Comparison of ENCODE assay signal across 19 mouse cellular contexts in genomic region chr7:3284604-3285003, GRCm38 (mm10). TPM values are rescaled to one million over a fixed set of nuclear protein-coding genes. Genes with fewer than 3 reads are reported as not detected.
"Had no signal": no experiment of that assay in that cellular context is flagged by ENCODE, and none has a peak within 500 bp of the region (broad histone marks: within the 10 kb centered on the region; RNA-seq: fewer than 3 reads in every experiment).

No protein-coding gene starts in this region.

- H3K9ac ChIP-seq: lung, embryonic 14.5 days; midbrain, embryonic 12.5 days; neural tube, embryonic 12.5 days; stomach, embryonic 15.5 days had no signal

- H3K9me3 ChIP-seq: midbrain, embryonic 10.5 days; midbrain, embryonic 12.5 days; neural tube, embryonic 12.5 days; stomach, embryonic 15.5 days had no signal

- DNase-seq: lung, embryonic 14.5 days; lung, postnatal 10 days; lung, postnatal 4 days; midbrain, embryonic 14.5 days; right cerebral cortex, postnatal 14 days; thymus, adult 2 months; thymus, postnatal 25 days; thymus, postnatal 4 days had no signal

- H3K27me3 ChIP-seq: midbrain, embryonic 12.5 days; neural tube, embryonic 12.5 days; stomach, embryonic 15.5 days had no signal

- H3K27ac ChIP-seq: midbrain, embryonic 10.5 days; midbrain, embryonic 12.5 days; neural tube, embryonic 12.5 days; stomach, embryonic 15.5 days; stomach, postnatal 0 days had no signal

- H3K36me3 ChIP-seq: midbrain, embryonic 10.5 days; midbrain, embryonic 12.5 days; neural tube, embryonic 12.5 days; stomach, embryonic 15.5 days had no signal

- H3K4me2 ChIP-seq: lung, embryonic 14.5 days; midbrain, embryonic 12.5 days; neural tube, embryonic 12.5 days; stomach, embryonic 15.5 days had no signal

- H3K4me3 ChIP-seq: midbrain, embryonic 10.5 days; midbrain, embryonic 12.5 days; neural tube, embryonic 12.5 days; stomach, embryonic 15.5 days had no signal

RNA-seq across cellular contexts. Expression of gene Prkcg, which starts 4.4 kb away (rescaled TPM):
- total RNA-seq: megakaryocyte-erythroid progenitor cell, adult 5-6 weeks had no signal

RNA-seq across cellular contexts. Expression of gene Nlrp12, which starts 35.1 kb away (rescaled TPM):
- total RNA-seq: megakaryocyte-erythroid progenitor cell, adult 5-6 weeks had no signal
- polyA plus RNA-seq: lung, embryonic 14.5 days; midbrain, embryonic 10.5 days; midbrain, embryonic 12.5 days; midbrain, embryonic 14.5 days; neural tube, embryonic 12.5 days; neural tube, embryonic 14.5 days; stomach, postnatal 0 days; urinary bladder, adult 2 months had no signal

RNA-seq across cellular contexts. Expression of gene Cacng7, which starts 48.2 kb away (rescaled TPM):
- total RNA-seq: megakaryocyte, adult 5-6 weeks; megakaryocyte-erythroid progenitor cell, adult 5-6 weeks; monocyte, adult 5-6 weeks; neutrophil, adult 5-6 weeks had no signal
